Mouse (Mus musculus): ENCODE results near the gene Ifitm1.
"Not testable (repeated sequence)": the region's sequence is repeated elsewhere in the genome, so short reads cannot be mapped to it uniquely, and the experiment has no call there.

Ifitm1 gene

DNA sequence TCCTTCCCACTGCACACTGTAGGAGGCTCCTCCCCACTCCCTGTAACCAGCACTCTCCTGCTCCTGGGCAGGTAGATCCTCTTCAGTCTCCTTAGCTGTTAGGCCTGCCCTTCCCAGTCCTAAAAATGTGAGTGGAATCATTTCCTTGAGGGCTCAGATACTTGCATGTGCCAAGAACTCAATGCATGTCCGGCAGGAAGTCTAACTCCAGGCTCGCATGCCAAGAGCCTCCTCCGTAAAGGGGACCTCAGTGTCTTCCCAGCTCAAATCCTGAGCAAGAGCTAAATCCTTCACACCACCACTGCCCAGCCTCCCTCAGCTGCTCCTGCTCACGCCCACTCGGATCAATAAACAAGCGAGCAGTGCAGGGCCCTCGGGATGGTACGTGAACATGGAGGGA lies 16.0 kb upstream of the Ifitm1 start:
- no peak for DNase-seq (ENCODE audit: low spot score)

DNA sequence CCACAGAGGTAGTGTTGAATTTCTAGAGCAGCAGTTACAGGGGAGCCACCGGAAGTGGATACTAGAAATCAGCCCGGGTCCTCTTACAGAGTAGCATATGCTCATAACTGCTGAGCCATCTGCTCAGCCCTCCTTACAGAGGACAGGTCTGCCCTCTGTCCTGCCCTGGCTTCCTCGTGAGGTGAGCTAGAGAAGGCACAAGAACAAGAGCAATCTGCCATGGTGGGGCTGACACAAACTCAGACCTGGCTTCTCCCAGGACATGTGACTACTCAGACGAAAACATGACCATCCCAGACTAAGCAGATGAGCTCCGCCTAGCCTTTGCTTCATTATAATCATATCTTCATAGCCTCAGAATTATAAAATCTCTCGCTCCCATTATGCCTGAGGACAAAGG lies 15.3 kb upstream of the Ifitm1 start:
- DNase-seq (ENCODE audit: low spot score) = no peak

DNA sequence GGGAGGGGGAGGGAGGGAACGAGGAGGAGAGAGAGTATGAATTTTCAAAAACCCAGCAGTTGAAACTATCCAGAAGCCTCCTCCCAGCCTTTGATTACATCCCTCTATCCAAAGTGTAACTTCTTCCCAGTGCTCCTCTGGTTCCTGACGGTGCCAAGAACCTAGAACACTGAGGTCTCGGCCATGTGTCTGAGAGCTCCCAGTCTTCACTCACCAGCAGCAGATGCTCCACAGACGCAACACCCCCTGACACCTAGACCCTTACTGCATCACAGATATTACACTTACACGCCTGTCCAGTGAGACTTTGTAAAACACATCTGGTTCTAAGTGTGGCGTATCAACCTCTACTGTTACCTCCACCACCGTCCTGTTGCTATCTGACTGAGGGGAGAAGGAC lies 14.6 kb upstream of the Ifitm1 start:
- DNase-seq (ENCODE audit: low spot score) = no peak

DNA sequence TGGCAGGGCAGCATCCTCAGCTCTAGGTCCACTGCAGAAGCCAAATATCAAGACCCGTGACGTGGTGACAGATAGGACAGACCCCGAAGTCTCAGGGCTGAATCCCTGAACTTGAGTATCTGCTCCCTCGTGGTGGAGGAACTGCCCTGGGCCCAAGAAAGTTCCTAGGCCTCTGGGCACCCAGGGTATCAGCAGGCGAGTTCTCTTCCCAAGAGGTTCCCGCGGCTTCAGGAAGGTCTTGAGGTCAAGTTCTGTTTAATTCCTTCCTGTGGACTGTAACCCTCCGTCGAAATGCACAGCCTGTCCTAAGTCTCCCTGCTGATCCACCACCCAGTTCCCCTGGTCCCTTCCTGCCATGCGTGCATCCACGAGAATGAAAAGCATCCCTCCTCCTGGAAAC lies 13.9 kb upstream of the Ifitm1 start:
- DNase-seq (ENCODE audit: low spot score) = no peak

DNA sequence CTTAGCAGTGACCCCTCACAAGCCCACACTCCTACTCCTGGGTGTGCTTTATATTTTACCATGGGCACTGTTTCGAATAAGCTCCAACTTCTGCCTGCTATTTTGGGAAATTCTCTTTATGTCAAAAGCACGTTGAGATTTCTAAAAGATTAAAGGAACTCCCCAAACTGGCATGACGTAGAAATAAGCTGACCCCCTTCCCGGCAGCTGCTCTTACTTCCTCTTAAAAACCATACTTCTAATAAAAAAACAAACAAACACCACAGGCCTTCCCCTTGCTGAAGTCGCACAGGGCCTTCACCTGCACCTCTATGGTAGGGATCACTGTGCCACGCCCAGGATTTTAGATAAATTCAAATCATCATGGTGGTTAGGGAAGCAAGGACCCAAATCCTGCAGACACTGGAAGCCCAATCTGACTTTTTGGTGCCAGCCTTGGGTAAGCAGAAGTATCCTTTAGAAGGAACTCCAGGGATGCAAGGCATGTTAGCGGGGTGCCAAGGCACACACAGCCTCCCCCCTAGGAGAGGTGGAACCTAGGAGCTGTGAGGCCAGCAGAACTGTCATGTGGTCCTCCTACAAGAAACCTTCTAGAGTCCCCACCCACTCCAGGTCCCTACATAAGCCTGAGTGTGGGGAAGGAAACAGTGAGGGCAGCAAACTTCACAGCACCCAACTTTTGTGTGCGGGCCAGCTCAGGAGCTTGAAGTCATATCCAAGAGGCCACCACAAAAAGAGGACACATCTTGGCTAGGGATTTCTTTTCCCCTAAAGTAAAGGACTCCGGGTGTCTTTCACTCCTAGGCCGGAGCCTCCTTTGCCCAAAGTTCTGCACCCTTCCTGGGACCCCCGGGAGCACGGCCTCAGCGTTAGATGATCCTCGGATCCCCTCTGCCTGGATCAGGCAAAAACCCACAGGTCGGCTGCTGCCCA lies 13.0 kb upstream of the Ifitm1 start:
- no peak for DNase-seq (ENCODE audit: low spot score)

DNA sequence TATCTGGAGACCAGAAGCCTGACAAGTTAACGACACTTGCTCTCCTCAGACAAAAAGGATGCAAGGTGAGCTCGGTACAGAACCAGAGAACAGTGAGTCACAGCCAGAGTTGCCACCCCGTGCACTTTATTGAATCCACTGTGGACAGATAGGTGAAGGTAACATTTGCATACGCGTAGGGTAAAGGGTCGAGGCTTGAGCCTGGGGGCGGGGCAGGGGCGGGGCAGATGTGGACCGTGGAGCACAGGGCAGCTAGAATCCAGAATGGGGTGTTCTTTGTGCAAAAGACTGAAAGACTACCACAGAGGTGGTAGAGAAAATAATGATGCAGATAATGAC lies 12.3 kb upstream of the Ifitm1 start:
- no peak for DNase-seq (ENCODE audit: low spot score)

DNA sequence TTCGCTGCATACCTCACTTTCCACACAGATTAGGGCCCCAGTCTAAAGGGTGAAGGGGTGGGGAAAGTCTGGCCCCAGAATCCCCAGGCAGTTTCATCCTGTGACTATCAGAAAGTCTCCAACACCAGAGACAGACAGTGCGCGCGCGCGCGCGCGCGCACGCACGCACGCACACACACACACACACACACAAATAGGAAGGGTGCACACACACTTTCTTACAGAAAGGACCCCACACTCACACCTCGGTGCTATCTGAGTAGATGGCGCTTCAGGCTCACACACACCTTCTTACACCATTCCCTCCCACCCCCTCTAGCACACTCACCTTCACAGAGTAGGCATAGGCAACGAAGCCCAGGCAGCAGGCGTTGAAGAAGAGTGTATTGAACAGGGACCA lies 11.7 kb upstream of the Ifitm1 start:
- no peak for DNase-seq (ENCODE audit: low spot score)

DNA sequence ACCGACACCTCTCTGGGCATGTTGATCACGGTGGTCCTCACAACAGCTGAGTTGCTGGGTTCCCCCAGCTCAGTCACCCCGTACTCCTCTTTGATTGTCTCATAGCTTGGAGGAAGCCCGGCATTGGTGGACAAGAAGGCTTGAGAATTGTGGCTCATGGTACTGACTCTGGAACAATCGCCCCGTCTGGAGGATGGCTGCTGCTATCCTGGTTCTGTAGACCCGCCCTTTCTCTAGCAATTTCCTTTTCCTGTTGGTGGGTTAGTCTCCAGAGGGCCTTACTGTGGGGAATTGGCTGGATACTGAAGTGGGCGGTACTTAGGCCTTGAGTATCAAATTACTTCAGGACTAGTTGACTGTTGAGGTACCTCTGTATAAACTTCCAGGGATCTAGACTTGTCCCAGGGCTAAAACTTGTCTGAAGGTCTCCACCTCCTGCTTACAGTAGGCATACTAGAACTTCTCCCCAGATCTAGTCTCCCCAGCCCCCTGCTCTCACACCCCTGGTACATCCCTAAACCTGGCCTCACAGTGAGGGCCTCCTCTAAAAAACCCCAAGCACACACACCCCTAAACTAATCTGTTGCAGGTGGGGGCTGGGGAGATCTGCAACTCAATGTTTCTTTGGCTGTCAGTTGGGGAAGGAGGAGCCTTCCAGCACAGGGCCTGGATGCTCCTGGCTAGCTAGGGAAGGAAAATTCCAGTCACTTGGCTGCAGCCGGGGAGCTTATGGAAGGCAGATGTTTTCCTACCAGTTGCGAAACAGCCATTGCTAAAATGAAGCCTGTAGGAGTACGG lies 11.1 kb upstream of the Ifitm1 start, which contains the start of the genes Gm45717 and Ifitm2:
TSS of gene Gm45717 (minus strand) at position 180 of the 798 bp plus-strand sequence.
TSS of gene Ifitm2 (minus strand) at position 230 of the 798 bp plus-strand sequence.
- DNase-seq (ENCODE audit: low spot score) = peak; percentile 32

DNA sequence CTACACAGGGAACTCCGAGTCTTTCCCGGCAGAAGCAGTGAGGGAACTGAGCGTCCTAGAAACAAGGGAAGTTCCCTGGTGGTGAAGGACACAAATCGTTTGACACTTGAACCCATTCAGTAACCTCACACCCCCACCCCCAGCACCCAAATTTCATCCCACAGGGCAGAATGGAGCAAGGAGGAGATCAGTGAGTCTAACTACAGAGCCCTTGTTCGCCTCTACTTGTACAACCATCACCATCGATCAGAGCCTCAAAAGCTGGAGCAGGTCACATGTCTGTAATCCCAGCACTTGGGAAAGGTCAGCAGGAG lies 10.5 kb upstream of the Ifitm1 start:
- no peak for DNase-seq (ENCODE audit: low spot score)

DNA sequence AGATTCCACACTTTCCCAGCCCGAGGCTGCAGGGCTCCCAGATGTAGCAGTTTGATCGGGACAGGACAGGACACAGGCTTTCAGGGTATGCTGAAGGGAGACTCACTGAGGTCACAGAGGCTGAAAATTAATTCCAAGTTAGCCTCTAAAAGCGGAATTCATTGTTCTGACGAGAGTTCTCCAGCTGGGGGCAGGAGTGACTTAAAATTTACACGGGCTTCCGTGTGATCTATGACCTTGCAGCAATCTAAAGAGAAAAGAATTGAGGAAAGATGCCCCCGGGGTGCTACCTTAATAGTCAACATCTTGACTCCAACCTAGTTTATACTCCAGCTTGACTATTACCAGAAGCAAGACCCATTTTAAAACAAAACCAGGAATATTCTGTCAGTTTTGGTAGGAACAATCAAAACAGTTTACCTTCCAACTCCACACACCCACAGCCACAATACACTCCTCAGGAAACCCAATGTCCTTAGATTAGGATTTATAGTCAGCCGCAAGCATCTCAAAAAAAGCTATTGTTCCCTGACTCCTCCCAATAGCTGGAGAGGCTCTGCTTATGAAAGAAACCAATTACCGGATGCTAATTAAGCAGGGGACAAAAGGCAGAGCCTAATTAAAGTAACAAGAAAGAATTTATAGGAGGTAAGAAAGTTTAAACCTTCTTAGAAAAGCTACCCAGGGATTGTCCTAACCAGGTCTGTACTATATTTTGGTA lies 7.7 kb upstream of the Ifitm1 start:
- DNase-seq (ENCODE audit: low spot score) = no peak

DNA sequence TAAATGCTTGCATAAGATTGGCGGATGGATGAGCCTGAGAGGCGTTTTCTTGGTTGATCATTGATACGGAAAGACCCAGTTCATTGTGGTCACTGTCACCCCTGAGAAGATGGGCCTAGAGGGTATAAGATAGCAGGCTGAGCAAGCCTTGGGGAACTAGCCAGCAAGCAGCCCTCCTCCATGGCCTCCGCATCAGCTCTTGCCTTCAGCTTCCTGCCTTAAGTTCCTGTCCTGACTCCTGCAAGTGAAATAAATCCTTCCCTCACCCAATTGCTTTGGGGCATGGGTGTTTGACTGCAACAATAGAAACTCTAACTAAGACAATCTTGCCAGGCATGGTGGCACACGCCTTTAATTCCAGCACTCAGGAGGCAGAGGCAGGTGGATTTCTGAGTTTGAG lies 7.0 kb upstream of the Ifitm1 start:
- DNase-seq (ENCODE audit: low spot score) = no peak

DNA sequence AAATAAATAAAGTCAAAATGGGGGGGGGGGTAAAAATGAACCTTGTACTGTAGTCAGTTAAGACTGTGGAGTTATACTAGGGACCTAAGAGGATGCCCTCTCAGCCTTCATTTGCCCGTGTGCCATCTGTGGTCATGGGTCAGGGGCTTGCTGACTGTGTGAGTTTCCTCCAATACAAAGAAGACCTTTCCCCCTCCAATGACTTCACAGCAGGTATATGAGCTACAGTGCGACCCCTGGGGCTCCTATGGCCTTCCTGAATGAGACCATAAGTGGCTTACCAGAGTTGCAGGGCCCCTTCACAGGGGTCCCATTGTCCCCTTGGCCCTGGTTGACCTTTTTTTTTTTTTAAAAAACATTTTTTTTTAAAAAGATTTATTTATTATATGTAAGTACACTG lies 5.6 kb upstream of the Ifitm1 start:
- DNase-seq (ENCODE audit: low spot score) = no peak

DNA sequence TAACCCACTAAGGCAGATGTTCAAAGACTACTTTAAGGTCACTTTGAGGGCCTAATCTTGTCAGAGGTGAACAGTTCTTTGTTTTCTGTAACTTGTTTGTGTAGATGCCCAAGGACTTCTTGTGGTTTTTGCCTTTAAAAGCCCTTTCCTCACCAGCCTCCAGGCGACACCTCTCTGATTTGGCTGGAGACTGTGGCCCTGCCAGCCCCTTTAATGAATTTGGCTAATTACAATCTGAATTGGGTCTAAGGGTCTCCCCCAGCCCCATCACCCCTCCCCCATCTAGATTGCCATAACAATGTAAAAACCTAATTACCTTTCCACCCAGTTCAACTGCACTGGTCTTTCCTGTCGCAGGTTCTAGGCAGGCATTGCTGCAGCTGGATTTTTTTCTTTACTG lies 4.3 kb upstream of the Ifitm1 start:
- DNase-seq (ENCODE audit: low spot score) = no peak

DNA sequence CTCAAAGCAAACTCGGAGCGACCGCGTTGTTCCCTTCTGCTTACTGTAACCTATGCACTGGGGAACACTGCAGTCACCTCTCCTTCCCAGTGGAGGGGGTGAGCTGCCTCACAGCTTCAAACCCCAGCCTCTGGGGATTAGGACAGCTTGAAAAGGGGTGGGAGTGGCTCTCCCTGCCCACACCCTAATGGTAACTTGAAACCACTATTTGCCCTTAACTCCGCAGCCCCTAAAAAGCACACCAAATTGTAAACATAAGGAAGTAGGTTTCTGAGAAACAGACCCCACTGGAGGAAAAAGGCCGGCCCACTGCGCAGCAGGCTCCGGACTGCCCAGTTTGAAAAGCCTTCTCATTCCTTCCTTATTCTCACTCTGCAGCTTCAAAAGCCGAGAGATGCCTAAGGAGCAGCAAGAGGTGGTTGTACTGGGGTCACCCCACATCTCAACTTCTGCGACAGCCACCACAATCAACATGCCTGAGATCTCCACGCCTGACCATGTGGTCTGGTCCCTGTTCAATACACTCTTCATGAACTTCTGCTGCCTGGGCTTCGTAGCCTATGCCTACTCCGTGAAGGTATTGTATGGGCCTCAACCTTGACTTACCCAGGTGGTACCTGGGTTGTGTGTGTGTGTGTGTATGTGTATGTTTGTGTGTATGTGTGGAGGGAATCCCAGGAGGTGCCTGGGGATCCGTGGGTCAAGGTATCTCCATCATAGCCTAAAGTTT lies 1.0 kb downstream of the Ifitm1 start:
- DNase-seq (ENCODE audit: low spot score) = no peak

DNA sequence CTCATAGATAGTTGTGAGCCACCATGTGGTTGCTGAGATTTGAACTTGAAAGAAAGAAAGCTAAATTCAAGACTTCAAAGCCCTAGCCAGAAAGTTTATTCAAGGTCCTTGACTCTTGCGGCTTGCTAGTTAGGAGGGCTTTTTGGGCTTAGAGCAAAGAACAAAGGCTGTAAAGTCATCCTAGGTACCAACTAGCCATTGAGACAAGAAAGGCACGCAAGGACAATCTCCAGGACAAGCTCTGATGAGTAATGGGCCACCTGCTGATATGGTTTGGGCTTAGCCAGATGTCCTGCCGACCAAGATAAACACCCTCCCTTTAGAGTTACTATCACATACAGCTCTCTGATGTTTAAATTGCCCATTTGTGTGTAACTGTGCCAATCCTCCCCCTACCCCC lies 1.7 kb downstream of the Ifitm1 start:
- not testable (repeated sequence) for DNase-seq (ENCODE audit: low spot score)

DNA sequence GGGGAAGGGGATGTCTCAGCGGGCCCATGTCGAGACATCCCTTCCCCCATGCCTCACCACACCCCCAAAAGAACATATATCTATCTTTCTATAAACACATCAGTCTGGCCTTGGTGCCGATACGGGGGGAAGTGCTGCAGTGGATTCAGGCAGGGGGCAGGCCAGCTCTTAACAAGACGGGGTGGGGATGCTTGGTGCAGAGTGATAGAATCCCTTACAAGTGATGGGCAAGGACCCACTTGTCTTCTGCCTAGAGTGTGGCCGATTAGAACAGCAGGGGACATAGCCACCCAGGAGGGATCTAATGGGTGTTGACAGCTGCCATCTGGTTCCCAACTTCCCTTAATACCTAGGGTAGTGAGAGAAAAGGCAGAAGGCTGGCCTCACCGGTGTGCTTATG lies 3.9 kb downstream of the Ifitm1 start:
- no peak for DNase-seq (ENCODE audit: low spot score)

DNA sequence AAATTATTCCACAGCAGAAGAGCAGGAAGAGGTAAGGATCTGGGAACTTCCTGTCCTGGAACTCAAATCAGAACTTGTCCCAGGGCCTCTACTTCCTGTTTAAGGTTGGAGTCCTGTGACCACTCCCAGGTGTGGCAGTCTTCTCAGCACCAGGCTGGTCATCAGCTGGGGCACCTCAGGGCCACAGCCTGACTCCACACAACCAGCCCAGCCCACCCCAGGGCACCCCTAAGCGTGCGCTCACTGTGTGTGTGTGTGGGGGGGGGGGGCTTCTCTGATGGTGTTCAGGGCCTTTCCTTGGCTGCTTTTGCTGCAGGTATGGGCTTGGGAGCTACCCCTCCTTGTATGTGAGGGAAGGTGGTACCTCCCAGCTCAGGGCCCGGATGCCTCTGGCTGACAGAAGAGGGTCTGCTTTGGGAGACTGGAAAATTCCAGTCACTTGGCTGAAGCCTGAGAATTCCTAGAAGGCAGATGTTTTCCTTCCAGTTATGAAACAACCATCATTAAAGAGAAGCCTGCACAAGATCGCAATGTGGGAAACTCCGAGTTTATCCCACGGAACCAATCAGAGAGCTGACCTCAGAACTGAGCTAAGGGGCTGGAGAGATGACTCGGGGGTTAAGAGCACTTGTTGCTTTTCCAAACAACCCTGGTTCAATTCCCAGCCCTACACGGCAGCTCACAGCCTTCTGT lies 4.6 kb downstream of the Ifitm1 start:
- no peak for DNase-seq (ENCODE audit: low spot score)

DNA sequence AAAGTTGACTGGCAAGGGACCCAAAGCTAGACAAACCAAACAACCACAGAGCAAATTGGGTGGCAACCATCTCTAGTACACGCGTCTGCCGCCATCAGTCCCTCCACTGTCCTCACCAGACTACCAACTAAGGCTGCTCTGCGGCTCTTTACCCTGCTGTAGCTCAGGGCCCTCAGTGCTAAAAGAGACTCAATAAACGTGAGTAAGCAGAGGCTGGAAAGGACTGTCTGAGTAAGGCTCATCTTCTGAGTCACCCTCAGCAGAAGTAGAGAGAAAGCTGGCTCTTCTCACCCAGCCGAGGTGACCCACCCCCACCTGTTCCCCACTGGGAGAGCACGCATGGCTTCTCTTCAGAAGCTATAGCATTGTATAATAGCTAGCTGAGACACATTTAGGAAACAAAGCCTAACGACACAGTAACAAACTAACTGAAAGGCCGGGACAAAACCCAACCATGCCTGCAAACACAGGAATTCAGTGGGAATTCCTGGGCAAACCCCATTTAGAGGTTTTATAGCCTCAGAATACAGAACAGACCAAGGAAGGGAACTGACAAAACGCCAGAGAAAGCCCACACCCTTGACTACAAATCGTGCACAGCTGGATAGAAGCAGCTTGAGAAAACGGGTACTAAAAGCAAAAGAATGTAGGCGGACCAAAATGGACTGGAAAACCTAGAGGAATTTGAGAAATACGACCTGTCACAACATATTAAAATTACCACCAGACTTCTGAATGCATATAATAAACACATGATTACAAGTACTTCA lies 6.6 kb downstream of the Ifitm1 start:
- no peak for DNase-seq (ENCODE audit: low spot score)

DNA sequence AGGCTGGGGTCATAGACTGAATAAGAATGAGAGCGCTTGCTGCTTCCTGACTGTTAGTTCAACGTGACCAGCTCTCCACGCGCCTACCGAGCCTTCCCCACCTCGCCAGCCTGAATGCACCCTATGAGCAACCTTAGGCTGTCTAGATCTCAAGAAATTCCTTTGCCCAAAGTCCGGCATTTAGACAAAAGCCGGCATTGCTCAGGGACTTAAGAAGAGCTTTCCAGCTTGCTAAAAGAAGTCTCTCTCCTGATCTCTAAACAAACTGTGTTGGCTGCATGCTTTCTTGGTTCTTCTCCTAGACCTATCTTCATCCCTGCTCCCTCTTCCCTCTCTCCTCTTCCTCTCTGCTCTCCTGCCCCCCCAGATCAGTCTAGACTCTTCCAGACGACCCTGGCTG lies 7.9 kb downstream of the Ifitm1 start:
- DNase-seq (ENCODE audit: low spot score) = no peak

DNA sequence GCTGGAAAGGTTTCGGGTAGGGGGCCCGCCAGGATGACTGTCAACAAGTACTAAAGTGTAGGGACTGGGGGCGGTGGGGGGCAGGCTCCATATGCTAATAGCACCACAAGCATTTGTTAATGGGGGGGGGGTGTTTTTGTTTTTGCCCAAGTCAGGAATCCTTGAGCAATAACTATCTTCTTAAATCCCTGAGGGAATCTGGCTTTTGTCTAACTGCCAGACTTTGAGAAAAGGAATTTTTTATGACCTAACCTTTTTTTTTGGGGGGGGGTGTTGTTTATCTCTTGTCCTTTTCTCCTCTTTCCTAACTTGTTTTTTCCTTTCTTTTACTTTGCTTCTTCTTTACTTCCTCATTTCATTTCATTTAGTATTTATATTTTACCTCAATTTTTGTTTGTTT lies 8.4 kb downstream of the Ifitm1 start:
- no peak for DNase-seq (ENCODE audit: low spot score)

DNA sequence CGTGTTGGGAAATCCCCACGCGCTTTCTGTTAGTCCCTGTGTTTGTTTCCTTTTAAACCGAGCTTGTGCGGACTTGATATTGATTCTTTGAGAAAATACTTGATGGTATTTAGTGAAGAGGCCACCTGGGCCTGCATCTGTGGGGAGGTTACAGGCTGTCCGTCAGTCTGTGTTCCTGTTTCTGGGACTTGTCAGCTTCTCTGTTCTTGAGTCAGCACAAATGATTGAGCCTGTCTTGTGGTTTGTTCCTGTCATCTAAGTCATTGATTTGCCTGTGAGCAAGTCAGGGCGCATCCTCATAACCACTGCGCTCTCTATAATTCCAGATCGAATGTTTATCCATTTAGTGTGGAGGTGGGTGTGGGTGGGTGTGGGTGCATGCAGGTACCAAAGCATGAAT lies 9.7 kb downstream of the Ifitm1 start:
- DNase-seq (ENCODE audit: low spot score) = not testable (repeated sequence)
